Mouse (Mus musculus): ENCODE data around the gene Synpo2. TPM values are rescaled to one million over a fixed set of nuclear protein-coding genes. Genes with fewer than 3 reads are reported as not detected.

Gene Synpo2
- polyA plus RNA-seq, 1 experiment from 2014 or later: 8.3 TPM

GRCm38 (mm10) chr3:123176366-123177334 lies 59.3 kb downstream of the Synpo2 start:
- Histone ChIP-seq H3K4me1 (ENCODE audit: control insufficient read depth, insufficient read depth, low read length) (no peaks in the 10 kb centered on the region), H3K9ac (ENCODE audit: low read depth, low read length) (no peak overlapping the region), H3K4me2 (replicated peaks; ENCODE audit: low read depth, low read length) (no peak overlapping the region), H3K27me3 (ENCODE audit: control insufficient read depth, insufficient read depth, low read length) (no peaks in the 10 kb centered on the region), H3K36me3 (ENCODE audit: control insufficient read depth, insufficient read depth, low read length) (no peaks in the 10 kb centered on the region), H3K9me3 (ENCODE audit: control insufficient read depth, low read length) (no peaks in the 10 kb centered on the region), H3K27ac (ENCODE audit: low read depth, low read length) (no peak overlapping the region; the same call in 1 of the 2 replicates), H3K4me3 (ENCODE audit: low read length) (no peak overlapping the region)
- no peak for ATAC-seq (ENCODE audit: low FRiP score, low TSS enrichment)
- 69% methylated on average over 19 of the region's 19 CpGs for WGBS

- WGBS: 89% methylated on average over 7 of the region's 7 CpGs
- no peaks in the 10 kb centered on the region for H3K9me3 ChIP-seq (ENCODE audit: control insufficient read depth, low read length)
- H3K36me3 ChIP-seq (ENCODE audit: control insufficient read depth, insufficient read depth, low read length): no peaks in the 10 kb centered on the region
- H3K4me1 ChIP-seq (ENCODE audit: control insufficient read depth, insufficient read depth, low read length): no peaks in the 10 kb centered on the region; the same call in 1 of the 2 replicates
- no peak overlapping the region for H3K27ac ChIP-seq (ENCODE audit: low read depth, low read length)
- H3K4me3 ChIP-seq (ENCODE audit: low read length): no peak overlapping the region
- no peak overlapping the region for H3K9ac ChIP-seq (ENCODE audit: low read depth, low read length)
- H3K4me2 ChIP-seq (replicated peaks; ENCODE audit: low read depth, low read length): no peak overlapping the region
- no peaks in the 10 kb centered on the region for H3K27me3 ChIP-seq (ENCODE audit: control insufficient read depth, insufficient read depth, low read length)
- ATAC-seq (ENCODE audit: low FRiP score, low TSS enrichment): no peak
Measured at GRCm38 (mm10) chr3:123175142-123175541, 60.8 kb downstream of the Synpo2 start.

- Histone ChIP-seq H3K9ac (ENCODE audit: low read depth, low read length) (no peak overlapping the region), H3K4me3 (ENCODE audit: low read length) (no peak overlapping the region), H3K4me1 (ENCODE audit: control insufficient read depth, insufficient read depth, low read length) (no peaks in the 10 kb centered on the region; the same call in 1 of the 2 replicates), H3K27ac (ENCODE audit: low read depth, low read length) (no peak overlapping the region), H3K36me3 (ENCODE audit: control insufficient read depth, insufficient read depth, low read length) (no peaks in the 10 kb centered on the region), H3K27me3 (ENCODE audit: control insufficient read depth, insufficient read depth, low read length) (no peaks in the 10 kb centered on the region), H3K4me2 (replicated peaks; ENCODE audit: low read depth, low read length) (no peak overlapping the region), H3K9me3 (ENCODE audit: control insufficient read depth, low read length) (no peaks in the 10 kb centered on the region)
- ATAC-seq (ENCODE audit: low FRiP score, low TSS enrichment): no peak
- WGBS: 81% methylated on average over 8 of the region's 8 CpGs
Measured at GRCm38 (mm10) chr3:123174379-123174697, 61.6 kb downstream of the Synpo2 start.

GRCm38 (mm10) chr3:123173553-123174378 lies 62.2 kb downstream of the Synpo2 start:
- 78% methylated on average over 21 of the region's 21 CpGs for WGBS
- Histone ChIP-seq H3K4me2 (replicated peaks; ENCODE audit: low read depth, low read length) (no peak overlapping the region), H3K9me3 (ENCODE audit: control insufficient read depth, low read length) (no peaks in the 10 kb centered on the region), H3K36me3 (ENCODE audit: control insufficient read depth, insufficient read depth, low read length) (no peaks in the 10 kb centered on the region), H3K9ac (ENCODE audit: low read depth, low read length) (no peak overlapping the region), H3K27me3 (ENCODE audit: control insufficient read depth, insufficient read depth, low read length) (no peaks in the 10 kb centered on the region), H3K4me3 (ENCODE audit: low read length) (no peak overlapping the region), H3K27ac (ENCODE audit: low read depth, low read length) (no peak overlapping the region), H3K4me1 (ENCODE audit: control insufficient read depth, insufficient read depth, low read length) (no peaks in the 10 kb centered on the region; the same call in 1 of the 2 replicates)
- no peak for ATAC-seq (ENCODE audit: low FRiP score, low TSS enrichment)

DNA sequence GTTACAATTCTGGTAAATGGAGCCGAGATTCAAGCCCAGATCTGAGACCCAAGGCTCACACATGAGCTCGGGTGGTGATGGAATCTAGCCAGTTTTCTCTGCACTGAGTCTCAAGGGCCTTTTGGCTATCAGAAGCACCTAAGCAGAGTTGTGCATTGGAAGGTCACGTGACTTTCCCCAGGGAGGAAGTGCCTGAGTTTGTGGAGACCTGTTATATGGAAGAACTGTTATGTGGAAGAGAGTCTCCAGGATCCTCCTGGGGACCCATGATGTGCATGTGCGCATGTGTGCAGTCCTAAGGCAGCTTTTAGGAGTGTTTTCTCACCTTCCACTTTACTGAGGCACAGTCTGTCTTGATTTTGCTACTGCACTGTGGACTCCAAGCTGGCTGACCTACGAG lies 63.8 kb downstream of the Synpo2 start:
- Histone ChIP-seq H3K9ac (ENCODE audit: low read depth, low read length) (no peak overlapping the region), H3K4me3 (ENCODE audit: low read length) (no peak overlapping the region), H3K9me3 (ENCODE audit: control insufficient read depth, low read length) (no peaks in the 10 kb centered on the region), H3K36me3 (ENCODE audit: control insufficient read depth, insufficient read depth, low read length) (no peaks in the 10 kb centered on the region), H3K27ac (ENCODE audit: low read depth, low read length) (no peak overlapping the region), H3K4me2 (replicated peaks; ENCODE audit: low read depth, low read length) (no peak overlapping the region), H3K4me1 (ENCODE audit: control insufficient read depth, insufficient read depth, low read length) (no peaks in the 10 kb centered on the region; the same call in 1 of the 2 replicates), H3K27me3 (ENCODE audit: control insufficient read depth, insufficient read depth, low read length) (no peaks in the 10 kb centered on the region)
- 86% methylated on average over 5 of the region's 5 CpGs for WGBS
- ATAC-seq (ENCODE audit: low FRiP score, low TSS enrichment): no peak

GRCm38 (mm10) chr3:123169398-123169797 lies 66.6 kb downstream of the Synpo2 start:
- Histone ChIP-seq H3K36me3 (ENCODE audit: control insufficient read depth, insufficient read depth, low read length) (no peaks in the 10 kb centered on the region), H3K9me3 (ENCODE audit: control insufficient read depth, low read length) (no peaks in the 10 kb centered on the region), H3K27ac (ENCODE audit: low read depth, low read length) (no peak overlapping the region), H3K4me3 (ENCODE audit: low read length) (no peak overlapping the region), H3K4me1 (ENCODE audit: control insufficient read depth, insufficient read depth, low read length) (peaks cover 11% of the 10 kb centered on the region; the same call in 1 of the 2 replicates), H3K4me2 (replicated peaks; ENCODE audit: low read depth, low read length) (no peak overlapping the region), H3K9ac (ENCODE audit: low read depth, low read length) (no peak overlapping the region), H3K27me3 (ENCODE audit: control insufficient read depth, insufficient read depth, low read length) (no peaks in the 10 kb centered on the region)
- ATAC-seq (ENCODE audit: low FRiP score, low TSS enrichment): peak; percentile 51; the same call in 1 of the 2 replicates
- 55% methylated on average over 4 of the region's 4 CpGs for WGBS

DNA sequence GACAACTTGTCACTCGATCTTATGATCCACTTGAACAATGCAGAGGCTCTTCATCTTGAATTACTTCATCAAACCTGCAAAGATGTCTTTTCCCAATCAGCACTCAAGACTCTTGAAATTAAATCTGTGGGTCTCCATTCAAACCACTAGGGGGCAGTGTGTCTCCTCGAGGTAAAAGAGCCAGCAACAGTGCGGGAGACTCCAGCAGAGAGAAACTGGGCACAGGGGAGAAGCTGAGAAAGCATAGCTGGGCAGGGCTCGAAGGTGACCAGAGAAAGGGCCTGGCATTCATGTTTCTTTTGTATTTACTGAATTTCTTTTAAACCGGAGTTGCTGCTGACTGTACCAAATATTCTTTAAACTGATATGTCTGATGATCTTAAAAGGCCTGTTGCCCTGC lies 67.1 kb downstream of the Synpo2 start:
- Histone ChIP-seq H3K9me3 (ENCODE audit: control insufficient read depth, low read length) (no peaks in the 10 kb centered on the region), H3K4me2 (replicated peaks; ENCODE audit: low read depth, low read length) (no peak overlapping the region), H3K27me3 (ENCODE audit: control insufficient read depth, insufficient read depth, low read length) (no peaks in the 10 kb centered on the region), H3K36me3 (ENCODE audit: control insufficient read depth, insufficient read depth, low read length) (no peaks in the 10 kb centered on the region), H3K27ac (ENCODE audit: low read depth, low read length) (no peak overlapping the region), H3K9ac (ENCODE audit: low read depth, low read length) (no peak overlapping the region), H3K4me1 (ENCODE audit: control insufficient read depth, insufficient read depth, low read length) (peaks cover 12% of the 10 kb centered on the region; the same call in 1 of the 2 replicates), H3K4me3 (ENCODE audit: low read length) (no peak overlapping the region)
- peak; percentile 79; the same call in 1 of the 2 replicates for ATAC-seq (ENCODE audit: low FRiP score, low TSS enrichment)
- WGBS: 8% methylated on average over 5 of the region's 5 CpGs

DNA sequence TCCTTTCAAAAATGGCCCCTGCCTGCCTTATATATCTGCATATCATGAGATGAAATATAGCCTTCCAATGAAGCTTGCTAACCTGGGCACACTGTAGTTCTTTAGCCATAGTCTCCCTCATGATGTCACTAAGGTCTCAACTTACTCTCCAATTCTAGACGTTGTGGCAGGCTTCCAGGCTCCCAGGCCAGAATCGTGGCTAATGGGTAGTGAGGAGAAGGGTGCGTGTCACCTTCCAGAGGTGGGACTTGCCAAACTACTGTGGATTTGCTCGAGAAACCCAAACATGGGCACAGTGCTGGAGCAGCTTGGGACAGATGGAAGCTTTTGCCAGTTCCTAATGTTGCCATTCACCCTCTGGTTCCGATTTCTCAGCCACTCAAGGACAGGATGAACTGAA lies 69.5 kb downstream of the Synpo2 start:
- H3K9ac ChIP-seq (ENCODE audit: low read depth, low read length): no peak overlapping the region

More for the DNA sequence above, 69.5 kb downstream of the Synpo2 start:
- Histone ChIP-seq H3K4me3 (ENCODE audit: low read length) (no peak overlapping the region), H3K9me3 (ENCODE audit: control insufficient read depth, low read length) (no peaks in the 10 kb centered on the region), H3K27ac (ENCODE audit: low read depth, low read length) (no peak overlapping the region), H3K4me1 (ENCODE audit: control insufficient read depth, insufficient read depth, low read length) (peaks cover 26% of the 10 kb centered on the region), H3K4me2 (replicated peaks; ENCODE audit: low read depth, low read length) (no peak overlapping the region), H3K36me3 (ENCODE audit: control insufficient read depth, insufficient read depth, low read length) (no peaks in the 10 kb centered on the region), H3K27me3 (ENCODE audit: control insufficient read depth, insufficient read depth, low read length) (no peaks in the 10 kb centered on the region)
- 58% methylated on average over 5 of the region's 5 CpGs for WGBS
- ATAC-seq (ENCODE audit: low FRiP score, low TSS enrichment): no peak
